Mouse (Mus musculus): ENCODE results near the gene Ccrl2. TPM values are rescaled to one million over a fixed set of nuclear protein-coding genes. Genes with fewer than 3 reads are reported as not detected.

Gene Ccrl2
- polyA plus RNA-seq, 1 experiment from 2014 or later, result 1.2 TPM

DNA sequence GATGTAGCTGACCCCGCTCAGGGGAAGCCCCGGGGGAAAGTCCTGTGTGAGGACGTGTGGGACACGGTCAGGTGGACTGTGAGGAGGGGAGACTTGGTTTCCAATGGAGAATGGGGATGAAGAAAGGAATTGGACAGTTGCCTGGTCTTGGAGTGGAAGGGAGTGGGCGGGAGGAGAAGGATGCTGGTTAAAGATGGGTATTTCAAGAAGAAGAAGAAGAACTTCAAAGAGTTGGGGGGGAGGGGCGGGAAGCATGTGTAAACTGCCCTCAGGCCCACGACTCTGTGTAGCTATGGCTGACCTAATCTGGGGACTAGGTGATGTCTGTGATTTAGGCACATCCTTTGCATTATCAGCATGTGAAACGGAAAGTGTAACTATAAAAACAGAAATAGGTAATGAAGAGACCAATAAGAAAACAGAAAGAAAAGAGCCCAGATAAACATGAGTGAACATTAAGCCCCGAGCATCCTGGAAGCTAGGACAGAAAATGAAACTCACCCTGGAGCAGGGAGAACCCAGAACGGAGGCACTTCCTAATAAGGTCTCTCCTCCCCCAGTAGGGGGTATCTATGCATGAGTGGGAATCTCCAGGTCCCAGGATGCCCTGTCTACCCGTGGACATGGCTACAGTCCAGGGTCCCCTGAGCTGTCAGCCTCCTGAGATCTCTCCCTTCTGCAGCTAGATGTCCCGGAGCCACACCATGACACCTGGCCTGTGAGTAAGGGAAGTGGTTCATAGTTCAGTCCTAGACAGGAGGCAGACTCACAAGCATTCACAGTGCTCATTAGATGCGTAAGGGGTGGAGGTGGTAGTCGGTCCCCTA is 438 bp upstream of the Ccrl2 start:
- Histone ChIP-seq H3K4me1 (peaks cover 15% of the 10 kb centered on the region), H3K4me3 (no peak overlapping the region), H3K4me2 (peak overlapping the region; percentile 54), H3K27ac (no peak overlapping the region), H3K36me3 (no peaks in the 10 kb centered on the region), H3K27me3 (no peaks in the 10 kb centered on the region), H3K9ac (no peak overlapping the region), H3K9me3 (no peaks in the 10 kb centered on the region)
- 55% methylated on average over 14 of the region's 14 CpGs for WGBS
- no peak for ATAC-seq (ENCODE audit: insufficient number of reproducible peaks, low FRiP score, low TSS enrichment, low read depth)

- peak overlapping the region; percentile 54 for H3K4me2 ChIP-seq
- 8% methylated on average over 11 of the region's 11 CpGs for whole genome bisulfite sequencing
- no peak overlapping the region for H3K27ac ChIP-seq
- H3K4me3 ChIP-seq, result peak overlapping the region; percentile 42
- no peaks in the 10 kb centered on the region for H3K9me3 ChIP-seq
- peaks cover 15% of the 10 kb centered on the region for H3K4me1 ChIP-seq
- H3K36me3 ChIP-seq, result no peaks in the 10 kb centered on the region
- no peaks in the 10 kb centered on the region for H3K27me3 ChIP-seq
- ATAC-seq (ENCODE audit: insufficient number of reproducible peaks, low FRiP score, low TSS enrichment, low read depth), result no peak
- H3K9ac ChIP-seq, result no peak overlapping the region
Observed at GRCm38 (mm10) chr9:111056519-111056797, 861 bp downstream of the Ccrl2 start.

- Histone ChIP-seq H3K4me3 (peak overlapping the region; percentile 42), H3K27ac (no peak overlapping the region)
- ATAC-seq (ENCODE audit: insufficient number of reproducible peaks, low FRiP score, low TSS enrichment, low read depth), result no peak
Observed at GRCm38 (mm10) chr9:111055800-111056518, 1.4 kb downstream of the Ccrl2 start.

DNA sequence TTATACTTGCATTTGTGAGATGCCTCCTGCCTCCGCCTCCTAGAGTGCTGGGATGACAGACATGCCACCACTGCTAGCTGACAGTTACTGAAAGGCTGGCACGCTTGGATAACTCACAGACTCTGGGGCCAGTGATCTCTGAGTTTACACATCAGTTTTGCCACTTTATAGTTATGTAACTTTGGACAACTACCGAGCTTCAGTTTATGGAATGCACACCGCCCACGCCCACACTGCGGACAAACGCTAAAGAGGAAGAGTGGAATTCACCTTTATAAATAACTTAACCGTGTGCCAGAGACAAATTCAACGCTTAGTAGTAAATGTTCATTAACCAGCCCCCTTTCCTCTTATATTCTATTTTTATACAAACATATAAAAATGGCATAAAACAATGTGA is 2.4 kb downstream of the Ccrl2 start:
- Histone ChIP-seq H3K4me2 (no peak overlapping the region), H3K4me3 (no peak overlapping the region), H3K9ac (no peak overlapping the region), H3K4me1 (peaks cover 15% of the 10 kb centered on the region), H3K27me3 (no peaks in the 10 kb centered on the region), H3K27ac (no peak overlapping the region), H3K36me3 (no peaks in the 10 kb centered on the region), H3K9me3 (no peaks in the 10 kb centered on the region)
- ATAC-seq (ENCODE audit: insufficient number of reproducible peaks, low FRiP score, low TSS enrichment, low read depth), result no peak
- WGBS, result 73% methylated on average over 9 of the region's 9 CpGs

More at GRCm38 (mm10) chr9:111055800-111056518, 1.4 kb downstream of the Ccrl2 start:
- 59% methylated on average over 29 of the region's 29 CpGs for WGBS
- Histone ChIP-seq H3K9ac (no peak overlapping the region), H3K4me1 (peaks cover 15% of the 10 kb centered on the region), H3K27me3 (no peaks in the 10 kb centered on the region), H3K4me2 (peak overlapping the region; percentile 54), H3K36me3 (no peaks in the 10 kb centered on the region), H3K9me3 (no peaks in the 10 kb centered on the region)

- Histone ChIP-seq H3K27me3 (no peaks in the 10 kb centered on the region), H3K9me3 (no peaks in the 10 kb centered on the region), H3K4me2 (no peak overlapping the region), H3K27ac (no peak overlapping the region), H3K4me1 (no peaks in the 10 kb centered on the region), H3K4me3 (no peak overlapping the region), H3K9ac (no peak overlapping the region), H3K36me3 (no peaks in the 10 kb centered on the region)
- WGBS, result 76% methylated on average over 3 of the region's 3 CpGs
- ATAC-seq (ENCODE audit: insufficient number of reproducible peaks, low FRiP score, low TSS enrichment, low read depth), result no peak
Observed at GRCm38 (mm10) chr9:111048452-111048851, 8.9 kb downstream of the Ccrl2 start.

GRCm38 (mm10) chr9:111047266-111047665 is 10.1 kb downstream of the Ccrl2 start:
- H3K4me3 ChIP-seq, result no peak overlapping the region
- no peaks in the 10 kb centered on the region for H3K9me3 ChIP-seq
- no peaks in the 10 kb centered on the region for H3K27me3 ChIP-seq
- no peak overlapping the region for H3K27ac ChIP-seq
- H3K9ac ChIP-seq, result no peak overlapping the region
- no peaks in the 10 kb centered on the region for H3K36me3 ChIP-seq
- H3K4me2 ChIP-seq, result no peak overlapping the region
- no peak for ATAC-seq (ENCODE audit: insufficient number of reproducible peaks, low FRiP score, low TSS enrichment, low read depth)
- no peaks in the 10 kb centered on the region for H3K4me1 ChIP-seq
- 88% methylated on average over 5 of the region's 5 CpGs for WGBS

DNA sequence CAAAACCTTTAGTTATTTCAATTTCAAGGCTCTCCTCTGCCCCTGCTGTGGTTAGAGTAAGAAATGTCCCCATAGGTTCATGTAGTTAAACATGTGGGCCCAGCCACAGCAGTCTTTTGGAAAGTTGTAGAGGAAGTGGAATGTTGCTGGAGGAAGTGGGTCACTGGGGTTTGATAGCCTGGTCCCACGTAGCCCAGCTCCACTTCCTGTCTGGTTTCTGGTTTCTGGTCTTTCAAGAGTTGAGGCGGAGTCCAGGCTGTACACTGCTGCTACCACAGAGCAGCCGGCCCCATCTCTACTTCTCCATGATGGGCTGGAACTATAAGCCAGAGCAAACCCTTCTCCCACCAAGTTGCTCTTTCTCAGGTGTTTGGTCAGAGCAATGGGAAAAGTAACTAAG is 11.1 kb downstream of the Ccrl2 start:
- H3K36me3 ChIP-seq, result no peaks in the 10 kb centered on the region

GRCm38 (mm10) chr9:111042266-111042665 is 15.1 kb downstream of the Ccrl2 start:
- ATAC-seq (ENCODE audit: insufficient number of reproducible peaks, low FRiP score, low TSS enrichment, low read depth), result no peak
- H3K36me3 ChIP-seq, result no peaks in the 10 kb centered on the region
- WGBS, result 90% methylated on average over 5 of the region's 5 CpGs
- no peaks in the 10 kb centered on the region for H3K4me1 ChIP-seq
- no peaks in the 10 kb centered on the region for H3K9me3 ChIP-seq
- H3K9ac ChIP-seq, result no peak overlapping the region
- H3K27me3 ChIP-seq, result no peaks in the 10 kb centered on the region
- H3K4me3 ChIP-seq, result no peak overlapping the region
- no peak overlapping the region for H3K4me2 ChIP-seq
- no peak overlapping the region for H3K27ac ChIP-seq

More for the DNA sequence above, 11.1 kb downstream of the Ccrl2 start:
- no peaks in the 10 kb centered on the region for H3K27me3 ChIP-seq
- no peaks in the 10 kb centered on the region for H3K9me3 ChIP-seq
- no peak overlapping the region for H3K27ac ChIP-seq
- WGBS, result 49% methylated on average over 3 of the region's 3 CpGs
- H3K4me2 ChIP-seq, result no peak overlapping the region
- H3K9ac ChIP-seq, result no peak overlapping the region
- ATAC-seq (ENCODE audit: insufficient number of reproducible peaks, low FRiP score, low TSS enrichment, low read depth), result no peak
- no peak overlapping the region for H3K4me3 ChIP-seq
- H3K4me1 ChIP-seq, result no peaks in the 10 kb centered on the region

- H3K36me3 ChIP-seq, result no peaks in the 10 kb centered on the region
- no peaks in the 10 kb centered on the region for H3K27me3 ChIP-seq
- no peak overlapping the region for H3K4me2 ChIP-seq
- no peak overlapping the region for H3K9ac ChIP-seq
- H3K4me3 ChIP-seq, result no peak overlapping the region
- no peak for ATAC-seq (ENCODE audit: insufficient number of reproducible peaks, low FRiP score, low TSS enrichment, low read depth)
- no peak overlapping the region for H3K27ac ChIP-seq
- no peaks in the 10 kb centered on the region for H3K4me1 ChIP-seq
- 78% methylated on average over 4 of the region's 4 CpGs for WGBS
- no peaks in the 10 kb centered on the region for H3K9me3 ChIP-seq
Observed at GRCm38 (mm10) chr9:111039966-111040365, 17.4 kb downstream of the Ccrl2 start.

DNA sequence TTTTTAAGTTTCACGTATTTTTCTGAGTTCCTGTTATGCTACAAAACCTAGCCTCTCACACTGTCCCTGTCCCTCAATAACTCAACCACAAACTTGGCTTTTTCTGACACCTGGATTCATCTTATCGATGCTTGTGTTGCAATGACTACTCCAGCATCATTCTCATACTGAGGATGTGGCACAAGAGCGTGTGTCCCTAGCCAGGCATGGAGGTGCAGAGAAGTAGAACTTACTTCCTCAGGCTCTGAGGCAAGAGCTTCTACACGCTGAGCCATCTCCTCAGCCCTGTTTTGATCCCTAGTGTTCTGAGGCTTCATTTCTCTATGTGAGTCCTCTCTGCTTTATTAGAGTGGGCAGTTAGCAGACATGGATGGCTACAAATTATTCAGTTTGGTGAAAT is 23.6 kb downstream of the Ccrl2 start:
- ATAC-seq (ENCODE audit: insufficient number of reproducible peaks, low FRiP score, low TSS enrichment, low read depth), result no peak
- 83% methylated on average over 4 of the region's 4 CpGs for whole genome bisulfite sequencing
- Histone ChIP-seq H3K36me3 (no peaks in the 10 kb centered on the region), H3K27me3 (no peaks in the 10 kb centered on the region), H3K9me3 (no peaks in the 10 kb centered on the region), H3K27ac (no peak overlapping the region), H3K4me2 (no peak overlapping the region), H3K9ac (no peak overlapping the region), H3K4me3 (no peak overlapping the region), H3K4me1 (no peaks in the 10 kb centered on the region)

GRCm38 (mm10) chr9:111026791-111027190 is 30.5 kb downstream of the Ccrl2 start:
- Histone ChIP-seq H3K4me3 (no peak overlapping the region), H3K27me3 (no peaks in the 10 kb centered on the region), H3K36me3 (no peaks in the 10 kb centered on the region), H3K27ac (no peak overlapping the region), H3K9me3 (no peaks in the 10 kb centered on the region), H3K9ac (no peak overlapping the region), H3K4me1 (no peaks in the 10 kb centered on the region), H3K4me2 (no peak overlapping the region)
- 88% methylated on average over 10 of the region's 10 CpGs for WGBS
- no peak for ATAC-seq (ENCODE audit: insufficient number of reproducible peaks, low FRiP score, low TSS enrichment, low read depth)

GRCm38 (mm10) chr9:111019022-111019421 is 38.3 kb downstream of the Ccrl2 start, which contains the start of gene Ltf:
Ltf (plus strand) TSS chr9:111019271.
- Histone ChIP-seq H3K9ac (no peak within 1 kb of the TSS), H3K27ac (no peak within 1 kb of the TSS), H3K4me2 (no peak within 1 kb of the TSS), H3K9me3 (no peaks in the 10 kb centered on the region), H3K36me3 (no peaks in the 10 kb centered on the region), H3K27me3 (no peaks in the 10 kb centered on the region), H3K4me1 (no peaks in the 10 kb centered on the region), H3K4me3 (no peak within 1 kb of the TSS)
- WGBS, result 77% methylated on average over 5 of the region's 5 CpGs
- ATAC-seq (ENCODE audit: insufficient number of reproducible peaks, low FRiP score, low TSS enrichment, low read depth), result no peak

Data from limb, embryonic 15.5 days (tissue).